Mouse (Mus musculus): Measurements from ENCODE around the gene Olfr462. TPM values are rescaled to one million over a fixed set of nuclear protein-coding genes. Genes with fewer than 3 reads are reported as not detected.

The Olfr462 gene
- total and polyA plus RNA-seq, 3 experiments = 0.17 TPM; not detected in 2

DNA sequence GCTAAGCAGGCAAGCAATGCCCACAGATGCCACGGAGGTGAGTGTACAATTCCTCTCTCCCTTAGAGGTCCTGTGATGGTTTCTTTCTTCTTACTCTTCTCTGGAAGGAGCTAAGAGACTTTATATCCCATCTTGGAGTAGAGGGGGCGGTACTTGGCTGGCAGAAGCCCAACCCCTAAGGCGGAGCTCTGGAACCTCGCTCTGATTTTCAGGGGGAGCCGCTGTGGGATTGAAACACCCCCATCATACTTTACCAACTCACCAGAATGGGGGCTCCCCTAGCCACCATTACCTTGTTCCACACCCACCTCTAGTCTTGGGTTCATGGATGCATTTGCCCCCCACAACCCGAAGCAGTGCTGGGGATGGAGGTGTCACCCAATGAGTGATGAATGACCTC is 16.6 kb downstream of the Olfr462 start, which contains the start of gene Epx:
Gene Epx (minus strand): TSS at position 101 of the 400 bp plus-strand sequence.
- no peaks in the 10 kb centered on the region for H3K9me3 ChIP-seq (replicated peaks; ENCODE audit: low read length)
- H3K27me3 ChIP-seq (replicated peaks) = peaks cover 11% of the 10 kb centered on the region
- no peak within 1 kb of the TSS for H3K4me3 ChIP-seq (replicated peaks in 1 of 3; ENCODE audit: low read depth in 2 of 3, low read length in 2 of 3, poor library complexity in 1 of 3)
- no peak within 1 kb of the TSS for H3K27ac ChIP-seq (ENCODE audit: insufficient read depth, low read depth)
- TF ChIP-seq E2F4 (IDR thresholded peaks at IDR 0.05; ENCODE audit: insufficient replicate concordance, low read depth, low read length) (no peak), ZNF384 (IDR thresholded peaks at IDR 0.05; ENCODE audit: low read depth, low read length) (no peak), MAX (IDR thresholded peaks at IDR 0.05; ENCODE audit: low read length) (no peak)
- no peak within 1 kb of the TSS for H3K4me2 ChIP-seq (ENCODE audit: insufficient read depth, low read depth, poor library complexity, severe bottlenecking)
- DNase-seq (ENCODE audit: extremely low read depth) = no peak
- dilution Hi-C loops (cut with MboI; ENCODE audit: extremely low pct_ligation_motif_present, extremely low pct_unique_long_range_greater_than_20kb, low sequenced_read_pairs) (no loop called here), in situ Hi-C loops (cut with MboI; ENCODE audit: low pct_ligation_motif_present, low pct_unique_long_range_greater_than_20kb, low sequenced_read_pairs) (loop anchor here (5.0 kb wide), 1 partner anchor 73 kb away; no protein-coding TSS in a partner anchor)
- no peaks in the 10 kb centered on the region for H3K36me3 ChIP-seq (replicated peaks in 1 of 2; ENCODE audit: control insufficient read depth in 1 of 2, insufficient read depth in 1 of 2, low read length in 1 of 2)
- H3K9ac ChIP-seq (ENCODE audit: insufficient read depth, low read depth) = no peak within 1 kb of the TSS
- H3K4me1 ChIP-seq (ENCODE audit: control insufficient read depth in 1 of 2, insufficient read depth in 2 of 2) = peaks cover 5 to 7% of the 10 kb centered on the region in 2 experiments
- H3K79me2 ChIP-seq (replicated peaks; ENCODE audit: control insufficient read depth, extremely low read depth, insufficient read depth, poor library complexity, severe bottlenecking) = no peaks in the 10 kb centered on the region

GRCm38 (mm10) chr11:87871766-87872165 is 20.3 kb downstream of the Olfr462 start:
- Histone ChIP-seq H3K27ac (ENCODE audit: insufficient read depth, low read depth) (no peak overlapping the region), H3K4me3 (replicated peaks in 1 of 3; ENCODE audit: low read depth in 2 of 3, low read length in 2 of 3, poor library complexity in 1 of 3) (no peak overlapping the region), H3K9ac (ENCODE audit: insufficient read depth, low read depth) (no peak overlapping the region), H3K4me2 (ENCODE audit: insufficient read depth, low read depth, poor library complexity, severe bottlenecking) (no peak overlapping the region), H3K4me1 (ENCODE audit: control insufficient read depth in 1 of 2, insufficient read depth in 2 of 2) (peaks cover 5 to 16% of the 10 kb centered on the region in 2 experiments), H3K79me2 (replicated peaks; ENCODE audit: control insufficient read depth, extremely low read depth, insufficient read depth, poor library complexity, severe bottlenecking) (no peaks in the 10 kb centered on the region), H3K27me3 (replicated peaks) (peaks cover 9% of the 10 kb centered on the region), H3K9me3 (replicated peaks; ENCODE audit: low read length) (no peaks in the 10 kb centered on the region), H3K36me3 (replicated peaks in 1 of 2; ENCODE audit: control insufficient read depth in 1 of 2, insufficient read depth in 1 of 2, low read length in 1 of 2) (no peaks in the 10 kb centered on the region)
- TF ChIP-seq TCF12 (IDR thresholded peaks at IDR 0.05; ENCODE audit: low read depth, low read length) = no peak
- no peak for TF ChIP-seq ZMIZ1 (IDR thresholded peaks at IDR 0.05; ENCODE audit: low read depth, low read length)
- no peak for TF ChIP-seq MAZ (IDR thresholded peaks at IDR 0.05; ENCODE audit: low read depth, low read length)
- no peak for TF ChIP-seq BHLHE40 (IDR thresholded peaks at IDR 0.05; ENCODE audit: low read depth, low read length)
- no peak for TF ChIP-seq USF1 (IDR thresholded peaks at IDR 0.05; ENCODE audit: low read depth, low read length)
- no peak for TF ChIP-seq HCFC1 (IDR thresholded peaks at IDR 0.05; ENCODE audit: low read depth, low read length)
- TF ChIP-seq MAFK (IDR thresholded peaks at IDR 0.05; ENCODE audit: insufficient replicate concordance, low read length) = no peak
- no peak for TF ChIP-seq ZNF384 (IDR thresholded peaks at IDR 0.05; ENCODE audit: low read depth, low read length)
- no peak for TF ChIP-seq USF2 (conservative IDR thresholded peaks at IDR 0.05; ENCODE audit: low read depth, low read length)
- no peak for TF ChIP-seq CHD1 (IDR thresholded peaks at IDR 0.05; ENCODE audit: low read depth, low read length)
- no peak for TF ChIP-seq E2F4 (IDR thresholded peaks at IDR 0.05; ENCODE audit: insufficient replicate concordance, low read depth, low read length)
- no peak for TF ChIP-seq KAT2A (IDR thresholded peaks at IDR 0.05; ENCODE audit: insufficient replicate concordance, low read length)
- no peak for TF ChIP-seq GABPA (IDR thresholded peaks at IDR 0.05; ENCODE audit: insufficient replicate concordance, low read depth, low read length)
- TF ChIP-seq ETS1 (conservative IDR thresholded peaks at IDR 0.05; ENCODE audit: low read depth, low read length) = no peak
- TF ChIP-seq SMC3 (IDR thresholded peaks at IDR 0.05; ENCODE audit: low read depth, low read length) = no peak
- DNase-seq (ENCODE audit: extremely low read depth) = no peak
- in situ Hi-C loops (cut with MboI; ENCODE audit: low pct_ligation_motif_present, low pct_unique_long_range_greater_than_20kb, low sequenced_read_pairs) (no loop called here), dilution Hi-C loops (cut with MboI; ENCODE audit: extremely low pct_ligation_motif_present, extremely low pct_unique_long_range_greater_than_20kb, low sequenced_read_pairs) (no loop called here)
